Mouse (Mus musculus): Measurements from ENCODE around the gene Iqsec3. TPM values are rescaled to one million over a fixed set of nuclear protein-coding genes. Genes with fewer than 3 reads are reported as not detected.
A peak's percentile ranks its signal among the peaks of the same experiment; 100 is the strongest.

Gene Iqsec3
- total RNA-seq, 2 experiments from 2014 or later: 112 to 118 TPM

- DNase-seq (ENCODE audit: low spot score in 2 of 2): no peak
Measured at GRCm38 (mm10) chr6:121456651-121457050, 16.8 kb downstream of the Iqsec3 start.

GRCm38 (mm10) chr6:121454549-121455494 lies 18.7 kb downstream of the Iqsec3 start:
- peak in 1 of 2 experiments; percentile 30 for DNase-seq (ENCODE audit: low spot score in 2 of 2)

- DNase-seq (ENCODE audit: low spot score in 2 of 2): no peak
Measured at GRCm38 (mm10) chr6:121453776-121454175, 19.7 kb downstream of the Iqsec3 start.

- DNase-seq (ENCODE audit: low spot score in 2 of 2): no peak
Measured at GRCm38 (mm10) chr6:121451703-121452102, 21.8 kb downstream of the Iqsec3 start.

DNA sequence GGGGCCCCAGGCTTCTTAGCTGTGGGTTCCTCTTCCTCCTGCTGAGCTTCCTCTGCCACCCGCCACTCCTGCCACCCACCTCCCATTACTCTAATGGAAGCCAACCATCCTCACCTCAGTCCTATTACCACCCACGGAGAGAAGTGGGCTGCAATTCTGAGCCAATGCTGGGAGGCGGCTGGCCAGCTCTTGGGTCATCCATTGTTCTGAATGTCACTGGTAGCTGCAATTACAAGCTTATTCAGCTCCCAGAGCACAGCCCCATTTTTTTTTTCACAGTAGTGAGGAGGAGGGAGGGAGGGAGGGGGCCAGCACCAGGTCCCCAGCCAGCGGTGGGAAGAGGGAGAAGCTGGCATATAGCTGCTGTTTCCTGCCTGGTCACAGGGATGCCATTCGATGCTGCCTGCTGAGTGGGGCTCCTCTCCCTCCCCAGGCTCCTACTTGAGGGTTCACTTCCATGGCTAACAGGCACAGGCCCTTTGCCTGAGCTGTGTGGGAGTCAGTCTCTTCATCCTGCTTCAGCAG lies 32.7 kb downstream of the Iqsec3 start:
- no peak for DNase-seq (ENCODE audit: low spot score in 2 of 2)

DNA sequence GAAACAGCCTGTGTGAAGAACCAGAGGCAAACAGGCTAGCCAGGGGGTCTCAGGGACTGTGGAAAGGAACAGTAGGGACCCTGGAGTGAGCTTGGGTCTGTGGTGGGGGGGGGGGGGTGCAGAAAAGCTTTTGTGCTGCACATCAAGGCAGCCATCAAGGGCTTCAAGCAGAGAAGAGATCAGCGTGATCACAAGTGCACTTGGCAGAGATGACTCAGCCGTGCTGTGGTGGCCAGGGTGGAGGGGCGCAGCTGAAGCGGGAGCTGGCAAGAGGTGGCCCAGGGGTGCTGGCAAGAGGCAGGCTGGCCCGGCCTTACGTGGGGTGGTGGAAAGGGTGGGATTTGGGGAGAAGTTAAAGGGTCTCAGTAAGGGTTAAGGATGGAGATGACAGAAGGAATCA lies 48.6 kb downstream of the Iqsec3 start:
- no peak for DNase-seq (ENCODE audit: low spot score in 2 of 2)

DNA sequence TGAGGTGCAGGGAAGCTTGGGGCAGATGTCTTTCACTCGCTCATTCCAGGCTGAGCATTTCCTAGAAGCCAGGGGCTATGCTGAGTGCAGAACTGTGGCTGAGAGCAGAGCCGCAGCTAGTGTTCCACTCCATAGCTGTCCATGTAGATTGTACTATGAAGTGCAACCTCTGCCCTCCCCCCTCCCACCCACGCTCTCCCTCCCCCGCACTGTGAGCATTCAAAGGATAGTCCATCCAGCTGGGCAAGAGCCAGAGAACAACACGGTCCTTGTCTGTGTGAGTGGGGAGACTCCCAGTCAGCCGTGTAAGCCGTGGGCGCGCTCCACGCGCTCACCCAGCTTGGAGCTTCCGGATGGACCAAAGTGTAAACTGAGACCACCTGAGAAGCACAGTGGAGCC lies 49.1 kb downstream of the Iqsec3 start:
- no peak for DNase-seq (ENCODE audit: low spot score in 2 of 2)

DNA sequence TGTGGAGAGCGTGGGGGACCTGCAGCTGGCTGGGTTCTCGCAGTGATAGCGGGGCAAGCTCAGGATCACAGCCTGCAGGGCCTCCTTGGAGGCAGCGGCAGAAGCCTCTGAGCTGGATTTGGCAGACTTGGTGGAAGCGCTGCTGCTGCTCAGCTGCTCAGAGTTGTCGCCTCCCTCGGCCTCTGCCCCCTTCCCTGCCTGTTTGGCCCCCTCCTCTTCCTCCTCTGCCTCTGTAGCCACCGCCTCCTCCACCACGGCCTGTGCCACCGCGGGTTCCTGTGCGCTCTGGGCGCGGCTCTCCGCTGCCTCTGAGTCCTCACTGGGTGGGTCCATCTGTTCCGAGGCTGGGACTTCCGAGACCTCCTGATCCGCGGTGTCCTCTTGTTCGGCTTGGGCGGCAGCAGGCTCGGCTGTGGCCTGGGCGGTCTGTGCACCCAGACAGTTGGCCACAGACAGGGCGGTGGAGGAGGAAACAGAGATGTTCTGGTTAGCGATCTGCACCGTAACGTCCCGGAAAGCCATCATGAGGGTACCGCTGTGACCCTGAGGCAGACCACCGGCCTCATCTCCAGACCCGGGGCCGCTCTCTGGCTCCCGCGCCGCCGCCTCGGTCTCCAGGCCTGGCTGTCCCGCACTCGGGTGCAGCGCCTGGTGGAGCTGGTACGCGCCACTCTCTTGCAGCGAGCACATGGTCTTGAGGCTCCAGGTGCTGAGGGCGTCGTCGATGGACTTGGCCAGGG lies 60.8 kb downstream of the Iqsec3 start:
- no peak for DNase-seq (ENCODE audit: low spot score in 2 of 2)

DNA sequence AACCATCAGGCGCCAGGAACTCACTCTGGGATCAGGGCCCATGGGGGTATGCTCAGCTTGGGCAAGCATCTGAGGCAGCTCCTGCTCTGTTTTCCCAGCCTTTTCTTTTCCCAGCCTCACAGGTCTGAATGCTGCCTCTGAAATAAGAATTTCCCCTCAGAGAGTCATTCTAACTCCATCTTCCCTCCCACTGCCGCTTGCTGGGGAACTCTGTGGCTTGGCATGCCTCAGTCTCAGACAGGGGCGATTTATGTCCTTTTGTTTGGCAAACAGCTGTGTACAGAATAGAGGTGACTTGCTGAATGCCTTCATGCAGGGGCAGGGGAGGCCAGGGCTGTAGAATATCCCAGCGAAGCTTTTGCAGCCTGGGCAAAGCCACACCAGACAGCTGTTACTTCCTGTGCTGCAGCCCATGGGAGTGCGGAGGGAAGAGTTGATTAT lies 65.9 kb downstream of the Iqsec3 start:
- peak in 1 of 2 experiments; percentile 56 for DNase-seq (ENCODE audit: low spot score in 2 of 2)

DNA sequence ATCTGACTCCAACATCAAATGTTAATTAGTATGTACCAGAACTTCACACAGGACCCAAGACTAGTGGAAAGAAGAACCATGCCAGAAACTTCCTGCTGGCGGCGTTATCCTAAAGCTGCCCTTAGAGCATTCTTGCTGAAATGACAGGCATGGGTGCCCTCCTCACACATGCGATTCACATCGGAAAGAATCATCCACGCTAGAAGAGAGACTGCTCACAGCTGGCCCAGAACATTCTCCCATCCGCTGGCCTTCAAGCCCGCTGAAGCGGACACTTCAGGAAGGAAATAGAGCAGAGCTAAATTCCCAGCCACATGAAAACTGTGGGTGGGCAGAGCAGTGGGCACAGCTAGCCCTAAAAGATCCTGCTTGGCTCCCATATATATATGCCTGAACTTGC lies 68.2 kb downstream of the Iqsec3 start:
- DNase-seq (ENCODE audit: low spot score in 2 of 2): no peak

DNA sequence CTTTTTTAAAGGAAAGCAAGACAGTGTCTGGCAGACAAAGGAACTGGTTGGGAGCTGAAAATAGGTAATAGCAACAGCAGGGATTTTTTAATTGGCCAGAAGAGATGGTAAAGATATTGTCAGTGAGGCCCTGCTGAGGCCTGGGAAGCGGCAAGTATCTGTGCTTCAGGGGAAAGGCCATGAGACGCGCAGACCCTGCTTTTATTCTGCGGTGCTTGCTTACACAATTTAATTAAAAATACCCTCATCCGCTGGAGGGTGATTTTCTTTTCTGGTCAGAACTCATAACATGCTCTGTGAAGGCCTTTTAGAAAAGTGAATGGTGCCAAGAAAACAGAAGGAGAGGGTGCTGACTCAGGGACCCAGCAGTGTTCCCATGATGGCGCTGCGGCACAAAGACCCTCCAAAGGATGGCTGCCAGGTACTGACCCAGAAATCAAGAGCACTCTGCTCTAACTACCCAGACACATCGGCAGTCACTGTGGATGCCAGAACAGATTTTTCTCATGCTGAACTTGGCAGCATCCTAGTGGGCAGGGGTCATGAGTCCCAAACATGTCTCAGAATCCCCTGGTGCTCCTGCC lies 70.7 kb downstream of the Iqsec3 start:
- no peak for DNase-seq (ENCODE audit: low spot score in 2 of 2)

GRCm38 (mm10) chr6:121401826-121402660 lies 71.4 kb downstream of the Iqsec3 start:
- no peak for DNase-seq (ENCODE audit: low spot score in 2 of 2)

GRCm38 (mm10) chr6:121401140-121401539 lies 72.3 kb downstream of the Iqsec3 start:
- DNase-seq (ENCODE audit: low spot score in 2 of 2): no peak

- no peak for DNase-seq (ENCODE audit: low spot score in 2 of 2)
Measured at GRCm38 (mm10) chr6:121392610-121393252, 80.7 kb downstream of the Iqsec3 start.

GRCm38 (mm10) chr6:121385397-121385796 lies 88.1 kb downstream of the Iqsec3 start:
- no peak for DNase-seq (ENCODE audit: low spot score in 2 of 2)

DNA sequence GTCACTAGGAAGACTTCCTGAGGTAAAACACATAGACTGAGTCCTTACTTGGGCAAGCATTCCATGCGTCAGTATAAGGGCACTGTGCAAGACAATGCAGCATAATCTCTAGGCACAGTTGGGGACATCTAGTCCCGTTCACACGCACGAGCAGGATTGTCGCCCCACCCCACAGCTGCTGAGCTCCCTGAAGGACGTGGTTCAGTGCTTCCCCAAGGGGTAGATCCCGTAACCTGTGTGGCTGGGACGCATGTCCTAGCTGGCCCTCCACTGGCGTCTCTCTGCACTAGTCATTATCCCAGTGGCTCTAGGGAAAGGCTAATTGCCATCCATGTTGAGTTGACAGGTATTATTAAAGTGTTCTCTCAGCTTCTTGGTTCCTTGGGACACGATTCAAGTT lies 91.4 kb downstream of the Iqsec3 start:
- no peak for DNase-seq (ENCODE audit: low spot score in 2 of 2)

- DNase-seq (ENCODE audit: low spot score in 2 of 2): no peak
Measured at GRCm38 (mm10) chr6:121380576-121380975, 92.9 kb downstream of the Iqsec3 start.

DNA sequence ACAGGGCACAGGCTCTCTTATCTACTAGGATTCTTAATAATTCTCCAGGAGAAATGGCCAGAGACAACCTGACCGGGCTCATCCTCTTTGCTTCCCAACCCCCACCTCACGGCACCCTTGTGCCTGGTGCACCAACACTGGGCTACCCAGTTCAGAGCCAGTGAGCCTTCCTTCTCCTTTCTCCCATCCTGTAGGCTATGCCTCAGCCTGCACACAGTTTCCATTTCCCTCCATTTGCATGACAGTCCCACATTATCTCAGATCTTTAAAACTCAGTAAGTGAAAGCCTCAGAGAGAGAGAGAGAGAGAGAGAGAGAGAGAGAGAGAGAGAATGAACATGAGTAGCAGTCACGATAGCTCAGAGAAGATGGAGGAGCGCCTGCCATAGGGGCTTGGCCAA lies 95.2 kb downstream of the Iqsec3 start:
- no peak for DNase-seq (ENCODE audit: low spot score in 2 of 2)

DNA sequence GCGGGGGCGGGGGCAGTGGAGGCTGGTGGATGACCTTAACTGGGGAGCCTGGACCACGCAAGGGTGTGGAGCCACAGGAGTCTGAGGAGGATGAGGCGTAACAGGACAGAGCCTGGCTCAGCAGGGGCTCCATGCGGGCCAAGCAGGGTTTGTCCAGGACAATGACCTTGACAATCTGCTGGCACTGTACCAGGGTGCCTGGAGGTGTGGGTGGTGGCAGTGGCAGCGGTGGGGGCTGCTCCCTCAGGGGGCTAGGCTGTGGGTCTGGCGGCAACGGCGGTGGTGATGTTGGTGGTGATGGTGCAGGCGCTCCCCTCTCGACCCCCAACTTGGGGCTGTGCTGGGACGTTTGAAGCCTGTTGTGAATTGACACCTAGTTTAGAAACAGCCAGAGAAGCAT lies 97.3 kb downstream of the Iqsec3 start:
- DNase-seq (ENCODE audit: low spot score in 2 of 2): no peak
